Mouse (Mus musculus): ENCODE results near the gene Olfr1280. TPM values are rescaled to one million over a fixed set of nuclear protein-coding genes. Genes with fewer than 3 reads are reported as not detected.
"Not testable (repeated sequence)": the region's sequence is repeated elsewhere in the genome, so short reads cannot be mapped to it uniquely, and the experiment has no call there.

Gene Olfr1280
- not detected for total RNA-seq (2021)

DNA sequence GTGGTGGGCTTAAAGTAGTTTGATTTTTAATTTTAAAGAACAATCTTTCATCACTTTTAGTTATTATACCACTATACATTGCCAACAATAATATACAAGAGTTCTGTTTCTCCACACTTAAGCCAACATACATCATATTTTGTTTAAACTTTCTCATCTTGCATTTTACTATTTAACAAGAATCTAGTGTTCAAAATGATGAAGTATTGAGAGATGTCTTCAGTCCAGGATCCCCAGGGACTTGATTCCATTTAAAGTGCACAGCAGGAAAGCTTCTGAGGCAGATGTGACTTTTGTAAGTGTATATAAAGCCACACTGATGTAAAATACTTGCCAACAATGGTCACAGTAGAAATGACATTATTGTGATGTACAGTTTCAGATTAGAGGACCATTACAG is at the start of gene Olfr1280:
Olfr1280 (plus strand) TSS at position 301 of the 400 bp plus-strand sequence.
- intact Hi-C loops (cut with DNase I) = no loop called here
- DNase-seq = no peak

GRCm38 (mm10) chr2:111274006-111274405 is 39.8 kb upstream of the Olfr1280 start, which contains the start of gene Olfr1277:
Olfr1277 (minus strand) TSS chr2:111274106.
- intact Hi-C loops (cut with DNase I) = no loop called here

GRCm38 (mm10) chr2:111289836-111290235 is 24.0 kb upstream of the Olfr1280 start, which contains the start of gene Olfr1278:
Olfr1278 (plus strand) TSS chr2:111290136.
- DNase-seq = no peak
- intact Hi-C loops (cut with DNase I) = no loop called here

More at GRCm38 (mm10) chr2:111274006-111274405, 39.8 kb upstream of the Olfr1280 start, which contains the start of gene Olfr1277:
- no peak for DNase-seq

GRCm38 (mm10) chr2:111298541-111298940 is 15.3 kb upstream of the Olfr1280 start:
- intact Hi-C loops (cut with DNase I) = no loop called here
- no peak for DNase-seq

GRCm38 (mm10) chr2:111300374-111300773 is 13.4 kb upstream of the Olfr1280 start, which contains the start of gene Olfr1279:
Olfr1279 (plus strand) TSS chr2:111300635.
- DNase-seq = no peak
- intact Hi-C loops (cut with DNase I) = no loop called here

DNA sequence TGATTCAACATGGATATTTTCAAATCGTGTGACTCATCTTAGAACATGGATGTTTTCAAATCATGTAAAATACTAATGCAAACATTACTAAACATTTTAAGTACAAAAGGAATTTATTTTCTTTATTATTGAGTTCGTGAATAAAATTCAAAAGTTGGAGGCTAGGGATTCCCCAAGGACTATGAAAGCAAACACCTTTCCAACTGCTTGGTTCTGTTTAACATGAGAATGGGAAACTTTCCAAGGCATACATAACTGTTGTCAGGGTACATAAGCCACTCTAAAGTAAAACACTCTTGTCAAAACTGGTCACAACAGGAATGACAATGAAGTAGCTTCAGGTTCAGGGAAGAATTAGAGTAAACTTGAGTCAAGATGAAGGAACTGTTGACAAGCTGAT is 12.4 kb downstream of the Olfr1280 start, which contains the start of gene Olfr1281:
Olfr1281 (plus strand) TSS at position 301 of the 400 bp plus-strand sequence.
- DNase-seq = no peak
- intact Hi-C loops (cut with DNase I) = no loop called here

- intact Hi-C loops (cut with DNase I); DNase-seq: not testable (repeated sequence)
Observed at GRCm38 (mm10) chr2:111333721-111334120, 19.9 kb downstream of the Olfr1280 start.

DNA sequence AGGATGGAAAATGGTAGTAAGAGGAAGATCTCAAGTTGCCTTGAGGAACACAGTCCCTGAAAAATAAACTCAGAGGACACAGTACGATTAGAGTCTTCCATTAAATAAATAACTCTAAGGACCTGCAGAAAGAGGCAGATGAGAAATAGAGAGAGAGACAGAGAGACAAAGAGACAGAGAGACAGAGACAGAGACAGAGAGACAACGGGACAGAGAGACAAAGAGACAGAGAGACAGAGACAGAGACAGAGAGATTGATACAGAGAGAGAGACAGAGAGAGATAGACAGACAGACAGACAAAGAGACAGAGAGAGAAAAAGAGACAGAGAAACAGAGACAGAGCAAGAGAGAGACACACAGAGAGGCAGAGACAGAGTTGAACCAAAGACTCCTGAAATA is 22.2 kb downstream of the Olfr1280 start, which contains the start of gene Olfr1282:
Olfr1282 (minus strand) TSS at position 101 of the 400 bp plus-strand sequence.
- intact Hi-C loops (cut with DNase I) = no loop called here
- no peak for DNase-seq

DNA sequence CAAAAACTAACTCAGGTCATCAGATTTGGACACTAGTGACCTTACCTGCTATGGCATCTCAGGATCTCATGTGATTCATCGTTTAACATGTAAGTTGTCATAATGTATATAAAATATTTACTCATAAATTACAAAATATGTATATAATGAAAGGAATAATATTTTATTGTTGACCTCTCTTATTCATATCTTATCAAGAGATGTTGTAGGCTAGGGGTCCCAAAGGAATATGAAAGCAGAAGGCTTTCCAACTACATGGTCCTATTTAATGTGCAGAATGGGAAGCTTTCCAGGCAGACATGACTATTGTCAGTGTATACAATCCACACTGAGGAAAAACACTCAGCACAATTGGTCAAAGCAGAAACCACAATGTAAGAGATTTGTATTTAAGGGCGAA is 52.7 kb downstream of the Olfr1280 start, which contains the start of gene Olfr1283:
Olfr1283 (plus strand) TSS at position 301 of the 400 bp plus-strand sequence.
- no peak for DNase-seq
- intact Hi-C loops (cut with DNase I) = no loop called here

DNA sequence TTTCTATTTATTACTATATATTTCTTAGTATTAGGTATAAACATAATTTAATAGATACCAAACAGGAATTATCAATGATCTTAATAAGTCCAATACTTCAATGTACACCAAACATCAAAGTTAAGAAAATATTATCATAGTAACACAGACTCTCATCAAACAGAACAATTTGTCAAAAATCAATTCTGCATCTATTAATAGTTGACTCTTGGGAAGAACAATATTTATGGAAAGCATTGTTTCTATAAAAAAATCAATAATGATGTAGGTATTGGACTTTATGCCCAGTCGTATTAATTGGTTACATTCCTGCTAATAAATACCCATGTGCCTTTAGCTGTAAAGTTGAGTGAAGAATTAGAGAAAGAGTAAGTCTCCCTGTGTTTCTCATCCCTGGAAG is 61.4 kb downstream of the Olfr1280 start, which contains the start of gene Olfr1284:
Olfr1284 (plus strand) TSS at position 301 of the 400 bp plus-strand sequence.
- no peak for DNase-seq

More for the DNA sequence above, 61.4 kb downstream of the Olfr1280 start, which contains the start of gene Olfr1284:
- intact Hi-C loops (cut with DNase I) = no loop called here

Other genes with a start within 250 kb of the Olfr1280 start
- gene Gm13941, start 208.0 kb upstream of the Olfr1280 start, total RNA-seq (2021) = not detected
- gene Gm15130, start 161.1 kb upstream of the Olfr1280 start, total RNA-seq (2021) = not detected
- not detected for gene 4930430A15Rik, start 84.4 kb upstream of the Olfr1280 start, total RNA-seq (2021)
- not detected for gene Olfr1275, start 78.7 kb upstream of the Olfr1280 start, total RNA-seq (2021)
- not detected for gene Olfr1276, start 59.5 kb upstream of the Olfr1280 start, total RNA-seq (2021)
- not detected for gene Olfr1277, start 39.9 kb upstream of the Olfr1280 start, total RNA-seq (2021)
- gene Olfr1278, start 23.9 kb upstream of the Olfr1280 start, total RNA-seq (2021) = not detected
- gene Olfr1279, start 13.4 kb upstream of the Olfr1280 start, total RNA-seq (2021) = not detected
- gene Olfr1281, start 12.5 kb downstream of the Olfr1280 start, total RNA-seq (2021) = not detected
- not detected for gene Olfr1282, start 22.1 kb downstream of the Olfr1280 start, total RNA-seq (2021)
- gene Olfr1283, start 52.8 kb downstream of the Olfr1280 start, total RNA-seq (2021) = not detected
- not detected for gene Olfr1284, start 61.5 kb downstream of the Olfr1280 start, total RNA-seq (2021)
- not detected for gene Olfr1286, start 109.1 kb downstream of the Olfr1280 start, total RNA-seq (2021)
- gene Olfr1287, start 135.1 kb downstream of the Olfr1280 start, total RNA-seq (2021) = not detected
- not detected for gene Olfr1288, start 160.1 kb downstream of the Olfr1280 start, total RNA-seq (2021)
- gene Olfr1289, start 166.8 kb downstream of the Olfr1280 start, total RNA-seq (2021) = not detected
- gene Olfr1290, start 179.8 kb downstream of the Olfr1280 start, total RNA-seq (2021) = not detected
- not detected for gene Olfr1291-ps1, start 183.2 kb downstream of the Olfr1280 start, total RNA-seq (2021)
- not detected for gene Olfr1293-ps, start 211.2 kb downstream of the Olfr1280 start, total RNA-seq (2021)
- gene Olfr1294, start 226.3 kb downstream of the Olfr1280 start, total RNA-seq (2021) = not detected